Mouse (Mus musculus) intestine, postnatal 0 days (tissue): ENCODE results near the gene Aldh1a1. TPM values are rescaled to one million over a fixed set of nuclear protein-coding genes. Genes with fewer than 3 reads are reported as not detected.
"Not testable (repeated sequence)": the region's sequence is repeated elsewhere in the genome, so short reads cannot be mapped to it uniquely, and the experiment has no call there.

Source experiments
- ATAC-seq: fragments of 200-750 bp; cut with Nextera tagmentation; 2 replicates; pipeline ENCODE4 v1.8.0; 2017; ENCODE audit warnings: mild to moderate bottlenecking, moderate TSS enrichment, moderate library complexity
- H3K27ac ChIP-seq: fragments of 300-500 bp; sonication (generic); 2 replicates; pipeline ENCODE4 v1.5.1; 2014; ENCODE audit warnings: mild to moderate bottlenecking, low read depth, low read length, moderate library complexity
- H3K27me3 ChIP-seq: fragments of 300-500 bp; sonication (generic); replicated peaks from 2 replicates; pipeline ENCODE4 v1.6.1; 2014; ENCODE audit warnings: low read length, mixed read lengths; ENCODE audit not compliant: control insufficient read depth, insufficient read depth
- H3K36me3 ChIP-seq: fragments of 300-500 bp; sonication (generic); 2 replicates; pipeline ENCODE4 v1.6.1; 2014; ENCODE audit warnings: mild to moderate bottlenecking, moderate library complexity; ENCODE audit not compliant: control insufficient read depth, insufficient read depth
- H3K4me1 ChIP-seq: fragments of 300-500 bp; sonication (generic); replicated peaks from 2 replicates; pipeline ENCODE4 v1.6.1; 2014; ENCODE audit warnings: antibody characterized with exemption, low read length, mixed read lengths; ENCODE audit not compliant: control insufficient read depth, insufficient read depth
- H3K4me2 ChIP-seq: fragments of 300-500 bp; sonication (generic); replicated peaks from 2 replicates; pipeline ENCODE4 v1.6.1; 2014; ENCODE audit warnings: low read depth, mild to moderate bottlenecking, moderate library complexity
- H3K4me3 ChIP-seq: fragments of 300-500 bp; sonication (generic); 2 replicates; pipeline ENCODE4 v1.5.1; 2014; ENCODE audit warnings: low read depth, low read length
- H3K9ac ChIP-seq: fragments of 300-500 bp; sonication (generic); 2 replicates; pipeline ENCODE4 v1.6.1; 2014; ENCODE audit warnings: mild to moderate bottlenecking, low read depth, low read length
- H3K9me3 ChIP-seq: fragments of 300-500 bp; sonication (generic); 2 replicates; pipeline ENCODE4 v1.6.1; 2016; ENCODE audit warnings: mixed run types; ENCODE audit not compliant: control insufficient read depth
- CTCF ChIP-seq: sonication (generic); IDR thresholded peaks from 2 replicates; pipeline ENCODE4 v1.5.1; 2016; ENCODE audit warnings: low read depth, mild to moderate bottlenecking, control low read depth, antibody characterized with exemption, moderate library complexity
- WGBS: fragments of 180-500 bp; shearing (Covaris S2); extraction: QIAGEN DNeasy Blood & Tissue Kit; methylation state at CpG from one replicate; pipeline ENCODE4 v1.1.7; 2014; 5-methylcytosine and 5-hydroxymethylcytosine counted together
- polyA plus RNA-seq: library from polyadenylated mRNA; unstranded; fragments of >200 nt; fragmentation: Nextera tagmentation; extraction: Ambion mirVana; gene quantifications from 2 replicates; pipeline ENCODE4 v1.2.1, GENCODE M21; 2015

The Aldh1a1 gene
- polyA plus RNA-seq, 1 experiment from 2014 or later, result 37.4 TPM

GRCm38 (mm10) chr19:20516481-20516880 lies 24.0 kb downstream of the Aldh1a1 start:
- no peak overlapping the region for H3K9ac ChIP-seq
- H3K27me3 ChIP-seq, result no peaks in the 10 kb centered on the region
- no peak for ATAC-seq
- 85% methylated on average over 3 of the region's 3 CpGs for WGBS
- H3K4me1 ChIP-seq, result no peaks in the 10 kb centered on the region
- no peak overlapping the region for H3K4me3 ChIP-seq
- H3K9me3 ChIP-seq, result no peaks in the 10 kb centered on the region
- H3K27ac ChIP-seq, result no peak overlapping the region
- H3K36me3 ChIP-seq, result no peaks in the 10 kb centered on the region
- TF ChIP-seq CTCF, result no peak
- no peak overlapping the region for H3K4me2 ChIP-seq

- not testable (repeated sequence) for H3K27ac ChIP-seq, H3K4me3 ChIP-seq, H3K36me3 ChIP-seq, H3K9me3 ChIP-seq, H3K27me3 ChIP-seq, ATAC-seq, H3K4me2 ChIP-seq, H3K9ac ChIP-seq, H3K4me1 ChIP-seq
- WGBS, result 71% methylated on average over 11 of the region's 11 CpGs
These were observed 36.6 kb downstream of the Aldh1a1 start for GRCm38 (mm10) chr19:20529156-20529555.

DNA sequence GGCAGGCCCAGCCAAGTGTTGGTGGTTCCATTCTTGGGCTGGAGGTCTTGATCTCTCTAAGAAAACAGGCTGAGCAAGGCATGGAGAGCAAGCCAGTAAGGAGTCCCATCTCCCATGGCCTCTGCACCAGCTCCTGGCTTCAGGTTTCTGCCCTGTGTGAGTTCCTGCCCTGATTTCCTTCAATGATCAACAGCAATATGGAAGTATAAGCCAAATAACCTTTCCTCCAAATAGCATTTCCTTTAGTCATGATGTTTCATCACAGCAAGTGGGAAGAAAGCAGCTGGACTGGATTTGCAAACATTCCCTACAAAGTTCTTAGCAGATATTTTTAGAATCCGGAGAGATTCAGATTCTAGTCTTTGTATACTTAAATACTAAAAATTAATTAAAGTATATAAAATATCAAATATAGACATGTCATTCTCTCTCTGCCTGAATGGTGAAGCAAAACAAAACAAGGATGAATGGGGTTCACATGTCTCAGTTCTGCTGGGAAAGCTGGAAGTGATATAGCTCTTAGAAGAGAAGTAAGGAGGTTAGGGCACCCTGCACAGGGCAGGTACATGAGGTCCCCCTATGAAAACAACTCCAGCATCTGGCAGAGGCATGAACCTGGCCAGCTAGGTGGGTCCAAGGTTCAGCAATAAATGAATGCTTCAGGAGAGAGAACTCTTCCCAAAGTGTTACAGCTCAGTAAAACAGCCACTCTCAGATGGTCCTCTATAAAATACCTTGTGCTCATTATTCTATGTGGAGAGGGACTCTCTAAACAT lies 37.6 kb downstream of the Aldh1a1 start:
- H3K4me2 ChIP-seq, result no peak overlapping the region
- no peak overlapping the region for H3K9ac ChIP-seq
- no peaks in the 10 kb centered on the region for H3K9me3 ChIP-seq
- no peak overlapping the region for H3K4me3 ChIP-seq
- ATAC-seq, result peak; percentile 80
- no peaks in the 10 kb centered on the region for H3K4me1 ChIP-seq
- no peak overlapping the region for H3K27ac ChIP-seq
- WGBS, result 65% methylated on average over 1 of the region's 1 CpGs
- no peak for TF ChIP-seq CTCF
- H3K27me3 ChIP-seq, result no peaks in the 10 kb centered on the region
- H3K36me3 ChIP-seq, result no peaks in the 10 kb centered on the region

DNA sequence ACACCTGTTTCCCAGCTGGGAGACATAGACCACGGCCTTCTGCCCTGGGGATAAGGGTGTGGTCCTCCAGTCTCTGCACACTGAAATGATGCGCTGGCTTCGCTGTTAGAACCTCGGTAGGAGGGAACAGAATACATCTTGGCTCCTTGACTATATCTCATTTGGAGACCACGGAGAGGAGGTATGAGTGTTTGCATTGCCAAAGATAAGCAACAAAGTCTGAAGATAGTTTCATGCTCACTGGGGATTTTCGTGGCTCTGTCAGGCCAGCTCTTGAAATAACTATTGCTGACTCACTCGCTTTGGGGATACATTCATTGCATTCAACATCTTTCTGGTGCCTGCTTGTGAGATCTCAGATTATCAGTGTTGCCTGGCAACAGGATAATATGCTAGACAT lies 44.0 kb downstream of the Aldh1a1 start:
- no peak for TF ChIP-seq CTCF
- Histone ChIP-seq H3K4me3 (no peak overlapping the region), H3K4me1 (no peaks in the 10 kb centered on the region), H3K36me3 (no peaks in the 10 kb centered on the region), H3K9me3 (no peaks in the 10 kb centered on the region), H3K9ac (no peak overlapping the region), H3K4me2 (no peak overlapping the region), H3K27me3 (no peaks in the 10 kb centered on the region), H3K27ac (no peak overlapping the region)
- ATAC-seq, result no peak
- WGBS, result 59% methylated on average over 7 of the region's 7 CpGs

DNA sequence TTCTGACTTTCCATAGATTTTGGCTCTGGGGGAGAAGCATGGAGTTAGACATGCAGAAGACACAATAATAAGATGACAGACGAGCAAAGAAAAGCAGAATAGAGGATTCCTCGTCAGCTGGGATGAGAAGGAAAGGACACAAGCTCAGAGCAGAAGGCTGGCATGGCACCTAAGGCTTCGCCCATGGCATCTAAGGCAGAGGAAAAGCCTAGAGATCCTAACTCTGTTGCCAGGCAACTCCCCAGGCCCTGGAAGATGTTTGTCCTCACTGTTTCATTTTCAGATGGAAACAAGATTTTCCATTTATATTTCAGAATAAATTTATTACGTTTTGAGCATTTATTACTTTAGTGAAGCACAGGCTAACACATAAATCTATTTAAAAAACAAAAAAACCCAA lies 48.5 kb downstream of the Aldh1a1 start:
- Histone ChIP-seq H3K36me3 (no peaks in the 10 kb centered on the region), H3K4me2 (no peak overlapping the region), H3K4me1 (no peaks in the 10 kb centered on the region), H3K27ac (no peak overlapping the region), H3K9ac (no peak overlapping the region), H3K9me3 (no peaks in the 10 kb centered on the region), H3K27me3 (no peaks in the 10 kb centered on the region), H3K4me3 (no peak overlapping the region)
- no peak for ATAC-seq
- TF ChIP-seq CTCF, result no peak
- WGBS, result 75% methylated on average over 4 of the region's 4 CpGs

DNA sequence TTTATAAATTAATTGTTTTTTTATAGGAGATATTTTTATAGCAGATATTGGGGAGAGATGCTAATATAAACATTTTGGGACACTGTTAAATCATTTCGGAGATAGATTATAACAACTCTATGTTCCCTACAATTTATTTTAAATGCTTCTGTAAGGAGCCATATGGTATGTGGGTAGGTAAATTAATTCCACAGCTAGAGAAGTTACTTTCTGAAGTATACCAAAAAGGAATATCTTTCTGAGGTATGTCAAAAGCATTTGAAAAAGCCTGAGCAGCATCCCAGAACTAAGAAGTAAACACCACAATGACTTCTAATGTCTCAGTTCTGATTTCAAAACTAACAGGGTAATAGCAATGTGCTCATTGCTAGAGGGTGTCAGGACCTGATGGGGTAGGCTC lies 49.4 kb downstream of the Aldh1a1 start:
- ATAC-seq, result no peak
- no peaks in the 10 kb centered on the region for H3K27me3 ChIP-seq
- H3K4me3 ChIP-seq, result no peak overlapping the region
- no peak overlapping the region for H3K9ac ChIP-seq
- WGBS, result 78% methylated on average over 1 of the region's 1 CpGs
- no peaks in the 10 kb centered on the region for H3K9me3 ChIP-seq
- no peaks in the 10 kb centered on the region for H3K4me1 ChIP-seq
- no peak overlapping the region for H3K27ac ChIP-seq
- no peak for TF ChIP-seq CTCF
- no peaks in the 10 kb centered on the region for H3K36me3 ChIP-seq
- H3K4me2 ChIP-seq, result no peak overlapping the region
